Mouse (Mus musculus): Measurements from ENCODE around the gene Asnsd1.
"Not testable (repeated sequence)": the region's sequence is repeated elsewhere in the genome, so short reads cannot be mapped to it uniquely, and the experiment has no call there.

Gene Asnsd1

GRCm38 (mm10) chr1:53352327-53353261 is at the start of gene Asnsd1, which contains the start of the genes Asdurf and Gm28551:
Asnsd1 (minus strand) TSS chr1:53352752.
Asdurf (minus strand) TSS chr1:53352619.
Gm28551 (minus strand) TSS chr1:53352667.
- DNase-seq (ENCODE audit: low read depth, low spot score): peak; percentile 98

GRCm38 (mm10) chr1:53393936-53394760 is 41.6 kb upstream of the Asnsd1 start:
- DNase-seq (ENCODE audit: low read depth, low spot score): not testable (repeated sequence)

- no peak for DNase-seq (ENCODE audit: low read depth, low spot score)
Measured at GRCm38 (mm10) chr1:53388762-53389161, 36.2 kb upstream of the Asnsd1 start.

- no peak for DNase-seq (ENCODE audit: low read depth, low spot score)
Measured at GRCm38 (mm10) chr1:53384085-53384688, 31.6 kb upstream of the Asnsd1 start.

GRCm38 (mm10) chr1:53377731-53378130 is 25.2 kb upstream of the Asnsd1 start:
- no peak for DNase-seq (ENCODE audit: low read depth, low spot score)

GRCm38 (mm10) chr1:53375965-53376364 is 23.4 kb upstream of the Asnsd1 start:
- not testable (repeated sequence) for DNase-seq (ENCODE audit: low read depth, low spot score)

- no peak for DNase-seq (ENCODE audit: low read depth, low spot score)
Measured at GRCm38 (mm10) chr1:53358988-53359387, 6.4 kb upstream of the Asnsd1 start.

- no peak for DNase-seq (ENCODE audit: low read depth, low spot score)
Measured at GRCm38 (mm10) chr1:53341071-53341470, 11.5 kb downstream of the Asnsd1 start.

- DNase-seq (ENCODE audit: low read depth, low spot score): not testable (repeated sequence)
Measured at GRCm38 (mm10) chr1:53337403-53337802, 15.1 kb downstream of the Asnsd1 start.

GRCm38 (mm10) chr1:53335465-53335864 is 17.1 kb downstream of the Asnsd1 start:
- DNase-seq (ENCODE audit: low read depth, low spot score): no peak

- DNase-seq (ENCODE audit: low read depth, low spot score): not testable (repeated sequence)
Measured at GRCm38 (mm10) chr1:53333527-53333926, 19.0 kb downstream of the Asnsd1 start.

- DNase-seq (ENCODE audit: low read depth, low spot score): no peak
Measured at GRCm38 (mm10) chr1:53324827-53325494, 27.6 kb downstream of the Asnsd1 start.

GRCm38 (mm10) chr1:53324277-53324676 is 28.3 kb downstream of the Asnsd1 start:
- no peak for DNase-seq (ENCODE audit: low read depth, low spot score)

GRCm38 (mm10) chr1:53323254-53323653 is 29.3 kb downstream of the Asnsd1 start:
- DNase-seq (ENCODE audit: low read depth, low spot score): no peak

- DNase-seq (ENCODE audit: low read depth, low spot score): no peak
Measured at GRCm38 (mm10) chr1:53321662-53322344, 30.7 kb downstream of the Asnsd1 start.

GRCm38 (mm10) chr1:53312989-53313967 is 39.3 kb downstream of the Asnsd1 start, which contains the start of gene Osgepl1:
Osgepl1 (plus strand) TSS chr1:53313624.
- DNase-seq (ENCODE audit: low read depth, low spot score): peak; percentile 90

- DNase-seq (ENCODE audit: low read depth, low spot score): no peak
Measured at GRCm38 (mm10) chr1:53300506-53300905, 52.0 kb downstream of the Asnsd1 start.

- peak; percentile 94 for DNase-seq (ENCODE audit: low read depth, low spot score)
Measured at GRCm38 (mm10) chr1:53296581-53297383, 55.8 kb downstream of the Asnsd1 start, which contains the start of the genes Pms1, Ormdl1 and Gm28778. Pms1 (minus strand) TSS chr1:53297018. Ormdl1 (plus strand) TSS chr1:53297095. Gm28778 (plus strand) TSS chr1:53297111.
